Mouse (Mus musculus) lung, embryonic 16.5 days (tissue): Measurements from ENCODE around the gene Ctdsp2. TPM values are rescaled to one million over a fixed set of nuclear protein-coding genes. Genes with fewer than 3 reads are reported as not detected.

ENCODE experiments used
- ATAC-seq: fragments of 200-750 bp; cut with Nextera tagmentation; 2 replicates; pipeline ENCODE4 v1.8.0; 2017; ENCODE audit warnings: low read depth, mild to moderate bottlenecking, moderate library complexity
- H3K27ac ChIP-seq: fragments of 300-500 bp; sonication (generic); 2 replicates; pipeline ENCODE4 v1.5.1; 2014; ENCODE audit warnings: mild to moderate bottlenecking, control low read depth, low read length
- H3K27me3 ChIP-seq: fragments of 300-500 bp; sonication (generic); 2 replicates; pipeline ENCODE4 v1.6.1; 2014; ENCODE audit warnings: low read depth, low read length, mixed read lengths; ENCODE audit not compliant: control insufficient read depth, insufficient read depth
- H3K36me3 ChIP-seq: fragments of 300-500 bp; sonication (generic); 2 replicates; pipeline ENCODE4 v1.6.1; 2014; ENCODE audit warnings: low read length; ENCODE audit not compliant: control insufficient read depth, insufficient read depth
- H3K4me1 ChIP-seq: fragments of 300-500 bp; sonication (generic); replicated peaks from 2 replicates; pipeline ENCODE4 v1.6.1; 2014; ENCODE audit warnings: low read length, mixed read lengths; ENCODE audit not compliant: control insufficient read depth, insufficient read depth
- H3K4me2 ChIP-seq: fragments of 300-500 bp; sonication (generic); 2 replicates; pipeline ENCODE4 v1.6.1; 2014; ENCODE audit warnings: low read depth, low read length, control low read depth
- H3K4me3 ChIP-seq: fragments of 300-500 bp; sonication (generic); 2 replicates; pipeline ENCODE4 v1.5.1; 2014; ENCODE audit warnings: mild to moderate bottlenecking, low read length, control low read depth
- H3K9ac ChIP-seq: fragments of 300-500 bp; sonication (generic); 2 replicates; pipeline ENCODE4 v1.6.1; 2014; ENCODE audit warnings: low read length, control low read depth
- H3K9me3 ChIP-seq: fragments of 300-500 bp; sonication (generic); 2 replicates; pipeline ENCODE4 v1.6.1; 2016; ENCODE audit warnings: low read length; ENCODE audit not compliant: control insufficient read depth
- WGBS: fragments of 180-500 bp; shearing (Covaris S2); extraction: QIAGEN DNeasy Blood & Tissue Kit; methylation state at CpG from one replicate; pipeline ENCODE4 v1.1.7; 2014; 5-methylcytosine and 5-hydroxymethylcytosine counted together
- polyA plus RNA-seq: library from polyadenylated mRNA; unstranded; fragments of >200 nt; fragmentation: Nextera tagmentation; extraction: Ambion mirVana; gene quantifications from 2 replicates; pipeline ENCODE4 v1.2.1, GENCODE M21; 2015

Gene Ctdsp2
- polyA plus RNA-seq, 1 experiment from 2014 or later, result 66.2 TPM

GRCm38 (mm10) chr10:126935556-126936381, 42.7 kb upstream of the Ctdsp2 start:
- no peak overlapping the region for H3K4me2 ChIP-seq
- ATAC-seq, result no peak
- 35% methylated on average over 18 of the region's 18 CpGs for WGBS
- H3K4me3 ChIP-seq, result no peak overlapping the region
- H3K4me1 ChIP-seq, result peaks cover 19% of the 10 kb centered on the region
- H3K9ac ChIP-seq, result peak overlapping the region; percentile 40; the same call in 1 of the 2 replicates
- no peaks in the 10 kb centered on the region for H3K27me3 ChIP-seq
- peaks cover 4% of the 10 kb centered on the region for H3K9me3 ChIP-seq
- H3K36me3 ChIP-seq, result no peaks in the 10 kb centered on the region
- peak overlapping the region; percentile 61 for H3K27ac ChIP-seq

- no peak overlapping the region for H3K4me2 ChIP-seq
- peaks cover 2% of the 10 kb centered on the region; the same call in 1 of the 2 replicates for H3K4me1 ChIP-seq
- peaks cover 4% of the 10 kb centered on the region for H3K9me3 ChIP-seq
- no peaks in the 10 kb centered on the region for H3K27me3 ChIP-seq
- no peak for ATAC-seq
- no peak overlapping the region for H3K9ac ChIP-seq
- WGBS, result 38% methylated on average over 7 of the region's 7 CpGs
- no peak overlapping the region for H3K27ac ChIP-seq
- no peak overlapping the region for H3K4me3 ChIP-seq
- H3K36me3 ChIP-seq, result no peaks in the 10 kb centered on the region
Observed at GRCm38 (mm10) chr10:126940949-126941348, 37.6 kb upstream of the Ctdsp2 start.

- no peak overlapping the region for H3K4me3 ChIP-seq
- peaks cover 10% of the 10 kb centered on the region for H3K4me1 ChIP-seq
- H3K9me3 ChIP-seq, result no peaks in the 10 kb centered on the region
- H3K9ac ChIP-seq, result no peak overlapping the region
- WGBS, result 91% methylated on average over 5 of the region's 5 CpGs
- no peaks in the 10 kb centered on the region for H3K36me3 ChIP-seq
- no peak for ATAC-seq
- H3K4me2 ChIP-seq, result no peak overlapping the region
- no peak overlapping the region for H3K27ac ChIP-seq
- no peaks in the 10 kb centered on the region for H3K27me3 ChIP-seq
Observed at GRCm38 (mm10) chr10:126945531-126945930, 33.0 kb upstream of the Ctdsp2 start.

- Histone ChIP-seq H3K27ac (no peak overlapping the region), H3K36me3 (no peaks in the 10 kb centered on the region), H3K9ac (no peak overlapping the region), H3K9me3 (no peaks in the 10 kb centered on the region), H3K4me1 (peaks cover 11% of the 10 kb centered on the region), H3K27me3 (no peaks in the 10 kb centered on the region), H3K4me3 (no peak overlapping the region), H3K4me2 (no peak overlapping the region)
- ATAC-seq, result peak; percentile 23; the same call in 1 of the 2 replicates
- WGBS, result 34% methylated on average over 5 of the region's 5 CpGs
Observed at GRCm38 (mm10) chr10:126949824-126950223, 28.7 kb upstream of the Ctdsp2 start.

- Histone ChIP-seq H3K27ac (no peak overlapping the region; the same call in 1 of the 2 replicates), H3K9ac (no peak overlapping the region), H3K9me3 (no peaks in the 10 kb centered on the region), H3K36me3 (no peaks in the 10 kb centered on the region), H3K4me2 (no peak overlapping the region), H3K4me3 (no peak overlapping the region), H3K4me1 (peaks cover 11% of the 10 kb centered on the region), H3K27me3 (no peaks in the 10 kb centered on the region)
- 60% methylated on average over 4 of the region's 4 CpGs for WGBS
- no peak for ATAC-seq
Observed at GRCm38 (mm10) chr10:126950572-126950971, 27.9 kb upstream of the Ctdsp2 start.

GRCm38 (mm10) chr10:126952375-126952774, 26.1 kb upstream of the Ctdsp2 start:
- Histone ChIP-seq H3K4me1 (peaks cover 18% of the 10 kb centered on the region), H3K4me3 (no peak overlapping the region), H3K9me3 (no peaks in the 10 kb centered on the region), H3K27me3 (no peaks in the 10 kb centered on the region), H3K36me3 (no peaks in the 10 kb centered on the region), H3K9ac (no peak overlapping the region), H3K27ac (no peak overlapping the region), H3K4me2 (no peak overlapping the region)
- WGBS, result 83% methylated on average over 1 of the region's 1 CpGs
- no peak for ATAC-seq

- WGBS, result 73% methylated on average over 3 of the region's 3 CpGs
- H3K27ac ChIP-seq, result no peak overlapping the region
- ATAC-seq, result no peak
Observed at GRCm38 (mm10) chr10:126953029-126953471, 25.5 kb upstream of the Ctdsp2 start.

GRCm38 (mm10) chr10:126956692-126957358, 21.7 kb upstream of the Ctdsp2 start:
- Histone ChIP-seq H3K4me1 (peaks cover 17% of the 10 kb centered on the region), H3K4me3 (no peak overlapping the region), H3K27me3 (no peaks in the 10 kb centered on the region), H3K4me2 (peak overlapping the region; percentile 47; the same call in 1 of the 2 replicates), H3K27ac (peak overlapping the region; percentile 70), H3K9me3 (no peaks in the 10 kb centered on the region), H3K9ac (peak overlapping the region; percentile 23; the same call in 1 of the 2 replicates), H3K36me3 (no peaks in the 10 kb centered on the region)
- ATAC-seq, result no peak
- 18% methylated on average over 15 of the region's 15 CpGs for WGBS

More at GRCm38 (mm10) chr10:126953029-126953471, 25.5 kb upstream of the Ctdsp2 start:
- peaks cover 23% of the 10 kb centered on the region for H3K4me1 ChIP-seq
- H3K9me3 ChIP-seq, result no peaks in the 10 kb centered on the region
- H3K36me3 ChIP-seq, result no peaks in the 10 kb centered on the region
- no peak overlapping the region for H3K4me2 ChIP-seq
- no peak overlapping the region for H3K9ac ChIP-seq
- no peak overlapping the region for H3K4me3 ChIP-seq
- H3K27me3 ChIP-seq, result no peaks in the 10 kb centered on the region
